Mouse (Mus musculus): ENCODE measurements at regions not wholly inside any gene's neighbourhood (a gene's known extent, or its start where the extent isn't known, plus 50 kb on each side); places are given as distances from the start of the nearest gene placed in this dataset.

- DNase-seq (ENCODE audit: low spot score in 2 of 2) = no peak
Observed at GRCm38 (mm10) chr3:57228400-57228799, 73.4 kb downstream of the Tm4sf1 start.

DNA sequence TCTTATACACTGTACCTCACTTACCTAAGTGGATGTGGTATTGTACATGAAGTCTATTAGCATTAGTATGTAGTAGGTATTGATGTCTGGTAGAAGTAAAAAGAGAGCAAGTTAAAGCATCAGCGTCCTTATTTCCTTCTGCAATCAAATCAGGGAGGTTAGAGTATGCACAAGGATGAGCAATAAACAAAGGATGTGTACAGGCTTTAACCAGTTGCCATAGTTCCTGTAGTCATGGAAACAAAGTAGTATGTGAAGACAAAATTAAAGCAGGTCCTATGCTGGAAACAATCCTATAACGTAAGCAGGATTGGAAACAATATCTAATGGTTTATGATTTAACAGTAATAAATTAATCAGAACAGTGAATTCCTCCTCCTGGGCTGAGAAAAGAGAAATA lies 78.0 kb downstream of the Tm4sf1 start:
- no peak for DNase-seq (ENCODE audit: low spot score in 2 of 2)

DNA sequence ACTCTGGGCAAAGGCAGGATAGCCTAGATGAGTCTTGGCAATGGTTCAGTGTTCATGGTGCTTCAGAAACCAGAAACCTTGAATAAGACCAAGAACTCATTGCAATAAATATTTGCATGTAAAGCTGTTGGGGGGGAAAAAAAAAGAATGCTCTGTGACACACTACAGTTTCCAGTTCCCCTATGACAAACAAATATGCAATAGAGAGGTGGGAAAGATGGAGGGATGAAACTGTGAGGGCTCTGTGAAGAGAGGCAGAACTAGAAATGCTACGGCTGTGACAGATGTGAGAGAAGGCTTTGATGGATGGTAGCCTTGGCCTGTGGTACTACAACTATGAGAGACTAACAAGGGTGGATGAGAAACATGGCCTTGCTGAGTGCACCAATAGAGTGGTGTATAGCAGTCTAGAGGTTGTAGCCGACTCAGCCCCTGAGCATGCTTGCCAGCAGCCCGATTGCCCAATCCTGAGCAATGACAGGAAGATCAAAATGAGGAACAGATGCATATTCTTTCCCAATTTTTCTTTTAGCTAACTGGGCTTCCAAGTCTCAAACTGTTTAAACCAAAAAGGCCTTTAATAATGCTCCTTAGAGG lies 79.4 kb downstream of the Tm4sf1 start:
- DNase-seq (ENCODE audit: low spot score in 2 of 2) = no peak

GRCm38 (mm10) chr3:57218431-57218830 lies 83.4 kb downstream of the Tm4sf1 start:
- DNase-seq (ENCODE audit: low spot score in 2 of 2) = no peak

DNA sequence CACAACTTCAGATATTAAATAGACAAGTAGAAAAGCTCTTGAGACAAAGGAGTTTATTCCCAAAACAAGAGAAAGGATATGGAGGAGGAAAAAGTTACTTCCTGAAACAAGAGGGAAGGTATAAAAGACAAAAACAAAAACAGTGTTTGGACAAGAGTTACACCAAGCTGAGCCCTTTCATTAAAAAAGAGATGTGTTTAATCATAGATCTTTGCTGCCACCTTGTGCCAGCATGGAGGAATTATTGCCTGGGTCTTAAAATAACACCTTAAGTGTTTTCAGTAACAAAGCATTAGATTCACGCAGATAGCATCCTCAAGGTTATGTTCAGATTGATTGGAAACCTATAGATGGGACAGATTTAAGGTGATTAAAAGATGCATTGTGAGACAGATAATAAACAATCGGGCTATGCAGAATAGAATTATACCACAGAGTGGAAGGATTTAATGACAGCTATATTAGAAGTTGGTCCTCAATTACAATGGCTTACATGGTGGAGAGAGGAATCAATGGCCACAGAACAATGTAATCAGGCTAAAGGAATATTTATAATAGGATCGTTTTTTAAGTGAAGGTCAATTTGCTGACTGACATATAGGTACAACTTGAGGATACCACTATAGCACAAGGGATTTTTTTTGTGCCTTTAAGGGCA lies 97.6 kb downstream of the Tm4sf1 start:
- peak; percentile 13 to 78 for DNase-seq (ENCODE audit: low spot score in 2 of 2)

DNA sequence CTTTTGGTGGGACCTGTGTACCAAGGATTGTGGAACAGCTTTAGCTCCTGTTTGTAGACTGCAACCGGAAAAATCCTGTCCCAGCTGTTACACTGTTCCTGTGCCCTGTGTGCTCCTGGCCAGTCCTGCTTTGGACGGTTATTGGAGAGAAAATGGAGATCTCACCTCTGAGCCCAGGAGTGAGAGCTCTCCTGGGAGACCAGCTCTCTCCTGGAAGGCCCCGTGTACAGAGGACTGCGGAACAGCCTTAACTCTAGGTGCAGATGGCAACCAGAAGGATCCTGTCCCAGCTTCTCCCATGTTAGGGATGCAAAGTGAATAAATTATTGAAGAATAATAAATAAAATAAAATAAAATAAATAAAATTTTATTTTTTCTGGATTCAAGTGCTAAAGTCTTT lies 98.4 kb downstream of the Tm4sf1 start:
- DNase-seq (ENCODE audit: low spot score in 2 of 2) = peak in 1 of 2 experiments; percentile 0

GRCm38 (mm10) chr3:57181587-57181986 lies 120.2 kb downstream of the Tm4sf1 start:
- no peak for DNase-seq (ENCODE audit: low spot score in 2 of 2)

DNA sequence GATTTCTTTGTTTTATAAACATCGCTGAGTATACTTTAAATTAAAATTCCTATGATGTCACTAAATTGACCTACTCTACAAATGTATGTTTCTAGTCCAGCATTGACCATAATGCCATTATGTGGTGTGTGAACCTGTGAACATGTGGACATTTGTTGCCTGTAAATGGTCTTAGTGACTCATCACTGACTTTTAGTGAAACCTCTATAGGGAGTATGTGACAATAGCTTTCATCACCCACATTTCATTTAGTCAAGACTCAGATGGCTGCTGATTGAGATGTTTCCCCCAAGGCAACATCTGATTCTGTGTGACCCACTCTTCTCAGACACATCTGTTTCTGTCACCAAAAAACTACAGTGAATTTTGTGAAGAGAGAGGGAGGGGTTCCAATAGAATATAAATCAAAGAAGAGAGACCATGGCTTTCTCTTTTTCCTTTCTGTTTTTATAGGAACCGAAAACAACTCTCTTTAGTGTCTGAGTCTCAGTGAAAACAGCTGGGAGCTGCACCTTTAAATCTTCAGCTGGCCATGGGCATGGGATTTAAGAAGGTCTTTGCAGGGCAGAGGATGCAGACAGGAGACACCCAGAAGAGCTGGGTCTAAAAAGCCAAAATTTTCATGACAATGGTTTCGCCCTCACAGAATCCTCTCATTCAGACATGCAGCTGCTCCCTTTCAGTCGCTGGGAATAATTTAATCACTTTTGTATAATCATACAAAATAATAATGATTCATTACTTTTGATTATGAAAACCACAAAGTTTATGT lies 148.4 kb downstream of the Tm4sf1 start:
- no peak for DNase-seq (ENCODE audit: low spot score in 2 of 2)

- no peak for DNase-seq (ENCODE audit: low spot score in 2 of 2)
Observed at GRCm38 (mm10) chr3:57149156-57149555, 152.6 kb downstream of the Tm4sf1 start.

- no peak for DNase-seq (ENCODE audit: low spot score in 2 of 2)
Observed at GRCm38 (mm10) chr3:57136847-57137246, 164.9 kb downstream of the Tm4sf1 start.

- DNase-seq (ENCODE audit: low spot score in 2 of 2) = no peak
Observed at GRCm38 (mm10) chr3:57128606-57129005, 173.2 kb downstream of the Tm4sf1 start.

DNA sequence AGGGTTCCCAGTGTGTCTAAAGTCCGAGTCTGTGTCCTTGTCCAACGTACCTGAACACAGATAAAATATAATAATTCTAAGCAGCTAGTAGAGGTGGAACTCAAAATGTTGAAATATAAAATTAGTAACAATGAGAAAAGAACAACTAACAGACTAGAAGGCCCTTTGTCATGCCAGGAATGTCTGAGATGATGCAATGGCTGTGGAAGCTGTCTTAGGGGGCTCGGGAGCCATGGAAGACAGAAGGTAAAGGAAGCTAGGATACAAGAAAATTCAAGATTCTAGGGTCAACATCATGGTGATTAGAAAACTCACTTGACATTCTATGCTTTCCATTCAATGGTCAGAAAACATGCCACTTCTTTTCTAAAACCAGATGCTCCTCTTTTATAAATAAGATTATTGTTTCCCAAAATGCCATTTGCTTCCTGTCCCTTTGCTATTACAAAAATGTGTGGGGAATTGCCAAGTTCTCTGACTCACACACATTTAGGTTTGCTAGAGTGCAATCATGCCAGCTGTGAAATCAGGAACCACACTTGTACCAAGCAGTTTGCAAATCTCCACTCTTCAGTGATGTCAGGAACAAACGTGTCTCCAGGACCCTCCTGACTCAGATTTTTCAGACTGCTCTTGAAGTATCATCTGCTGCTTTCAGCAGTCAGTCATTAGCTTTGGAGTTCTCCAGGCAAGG lies 175.8 kb downstream of the Tm4sf1 start:
- peak in 1 of 2 experiments; percentile 44 for DNase-seq (ENCODE audit: low spot score in 2 of 2)

DNA sequence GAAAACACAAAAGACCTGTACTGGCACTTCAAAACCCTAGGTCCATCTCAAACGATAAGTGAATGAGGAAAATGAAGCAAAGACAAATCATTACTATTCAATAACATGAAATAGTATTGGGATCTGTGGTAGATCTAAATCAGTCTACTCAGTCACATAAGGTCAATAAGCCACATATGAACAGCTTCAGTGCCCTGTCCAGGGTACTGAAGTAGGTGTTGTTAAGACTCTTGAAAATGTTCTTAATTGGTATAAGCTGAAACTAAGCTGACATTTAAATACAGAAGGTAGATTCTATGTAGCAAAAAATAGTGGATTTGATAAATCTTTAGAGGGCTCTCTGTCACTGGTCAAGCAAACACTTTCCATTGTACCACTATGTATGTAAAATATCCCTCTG lies 183.8 kb downstream of the Tm4sf1 start:
- DNase-seq (ENCODE audit: low spot score in 2 of 2) = no peak

- peak in 1 of 2 experiments; percentile 40 for DNase-seq (ENCODE audit: low spot score in 2 of 2)
Observed at GRCm38 (mm10) chr3:57102254-57102653, 199.5 kb downstream of the Tm4sf1 start.

DNA sequence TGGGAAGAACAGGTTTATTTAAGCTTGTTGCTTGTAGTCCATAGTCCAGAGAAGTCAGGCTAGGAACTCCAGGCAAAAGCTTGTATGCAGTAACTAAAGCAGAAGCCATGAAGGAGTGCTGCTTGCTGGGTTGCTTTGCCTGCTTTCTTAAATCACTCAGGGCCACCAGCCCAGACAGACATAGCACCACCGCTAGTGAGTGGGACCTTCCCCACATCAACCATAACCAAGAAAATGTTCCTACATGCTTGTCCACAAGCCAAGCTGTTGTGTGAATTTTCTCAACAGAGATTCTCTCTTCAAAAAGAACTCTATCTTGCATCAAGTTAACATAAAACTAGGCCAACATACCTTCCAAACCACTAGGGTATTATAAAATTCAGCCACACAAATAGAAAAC lies 201.3 kb downstream of the Tm4sf1 start:
- no peak for DNase-seq (ENCODE audit: low spot score in 2 of 2)

DNA sequence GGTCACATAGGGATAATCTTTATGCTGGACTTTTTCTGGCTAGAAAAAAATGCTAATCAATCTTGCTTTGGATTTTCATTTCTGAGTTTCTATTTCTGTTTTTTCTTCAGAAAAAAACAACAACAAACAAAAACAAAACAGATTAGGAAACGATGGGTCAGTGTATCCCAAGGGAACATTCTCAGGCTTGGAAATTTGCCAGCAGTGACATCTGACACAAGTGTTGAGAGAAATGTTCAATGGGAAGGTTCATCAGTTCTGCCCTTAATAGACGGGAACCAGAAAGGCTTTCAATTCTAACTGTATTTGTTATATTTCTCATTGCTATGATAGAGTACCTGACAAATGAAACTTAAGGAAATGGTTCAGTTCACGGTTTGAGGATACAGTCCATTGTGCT lies 206.9 kb downstream of the Tm4sf1 start:
- DNase-seq (ENCODE audit: low spot score in 2 of 2) = no peak

DNA sequence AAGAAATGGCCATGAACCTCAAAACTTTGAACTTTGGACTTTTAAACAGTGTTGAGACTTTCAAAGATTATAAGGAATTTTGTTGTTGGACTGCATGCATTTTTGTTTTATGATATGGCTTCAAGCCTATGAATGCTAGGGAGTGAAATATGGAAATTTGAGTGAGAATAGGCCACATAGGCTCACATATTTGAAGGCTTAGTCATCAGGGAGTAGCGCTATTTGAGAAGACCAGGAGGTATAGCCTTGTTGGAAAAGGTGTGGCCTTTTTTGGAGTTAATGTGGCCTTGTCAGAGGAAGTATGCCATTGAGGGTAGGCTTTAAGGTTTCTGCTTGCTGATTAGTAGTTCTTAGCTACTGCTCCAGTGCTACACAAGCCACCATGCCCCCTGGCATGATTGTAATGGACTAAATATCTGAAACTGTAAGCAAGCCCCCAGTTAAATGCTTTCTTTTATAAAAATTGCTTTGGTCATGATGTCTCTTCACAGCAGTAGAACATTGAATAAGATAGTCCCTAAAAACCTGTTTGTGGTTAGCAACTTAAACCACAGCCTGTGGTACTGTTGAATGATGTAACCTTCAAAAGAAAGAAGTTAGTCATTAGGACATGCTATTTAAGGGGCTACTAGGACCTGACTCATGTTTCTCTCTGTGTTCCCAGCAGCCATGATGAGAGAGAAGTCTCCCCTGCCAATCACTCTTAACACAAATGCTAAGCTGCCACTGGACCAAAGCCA lies 208.4 kb downstream of the Tm4sf1 start:
- no peak for DNase-seq (ENCODE audit: low spot score in 2 of 2)

DNA sequence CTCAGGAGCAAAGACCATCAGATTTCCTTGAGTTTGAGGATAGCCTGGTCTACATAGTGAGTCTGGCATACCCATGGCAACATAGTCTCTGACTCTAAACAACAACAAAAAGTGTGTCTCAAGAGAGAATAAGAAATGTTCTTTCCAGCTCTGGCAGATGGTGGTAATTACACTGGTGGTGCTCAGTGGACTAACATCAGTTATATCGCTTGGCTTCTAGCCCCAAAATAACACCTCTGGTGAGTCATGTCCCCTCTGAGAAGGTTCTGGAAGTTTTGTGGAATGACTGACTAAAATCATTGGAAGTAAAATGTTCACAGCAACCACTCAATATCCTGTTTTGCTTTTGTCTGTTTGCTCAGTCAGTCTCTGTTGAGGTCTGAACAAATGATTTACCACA lies 227.3 kb downstream of the Tm4sf1 start:
- no peak for DNase-seq (ENCODE audit: low spot score in 2 of 2)

- no peak for DNase-seq (ENCODE audit: low spot score in 2 of 2)
Observed at GRCm38 (mm10) chr3:57073962-57074506, 227.8 kb downstream of the Tm4sf1 start.

DNA sequence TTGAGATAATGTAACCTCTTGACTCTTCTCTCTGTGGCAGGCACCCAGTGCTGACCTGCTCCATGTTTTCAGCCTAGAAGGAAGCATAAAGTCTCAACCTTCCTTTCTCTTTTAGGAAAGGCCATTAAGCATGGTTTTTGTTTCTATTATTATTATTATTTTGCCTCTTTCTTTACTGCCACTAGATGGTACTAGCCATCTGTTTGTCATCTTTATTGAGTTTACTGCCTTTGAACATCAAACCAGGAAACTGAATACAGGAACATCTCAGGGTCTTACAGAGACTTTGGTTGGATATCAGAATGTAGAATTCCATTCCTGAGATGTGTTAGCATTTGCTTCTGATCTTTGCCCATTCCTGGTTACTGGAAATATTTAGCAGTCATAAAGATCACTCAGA lies 268.8 kb downstream of the Tm4sf1 start:
- no peak for DNase-seq (ENCODE audit: low spot score in 2 of 2)

GRCm38 (mm10) chr3:57018171-57018570 lies 283.6 kb downstream of the Tm4sf1 start:
- DNase-seq (ENCODE audit: low spot score in 2 of 2) = no peak

All from layer of hippocampus, adult 18-20 months (tissue).